Mouse (Mus musculus): ENCODE measurements around the gene Gid4.

- no peak for TF ChIP-seq POLR2A (IDR thresholded peaks at IDR 0.05; ENCODE audit: insufficient read depth, low read length)
- TF ChIP-seq EP300 (IDR thresholded peaks at IDR 0.05; ENCODE audit: insufficient read depth, low read depth, low read length): no peak
Observed at GRCm38 (mm10) chr11:60417717-60418472, 950 bp downstream of the Gid4 start, which contains the start of gene Atpaf2.

All from ES-Bruce4 (cell line).